Mouse (Mus musculus): ENCODE results near the gene Dnajc11.

Gene Dnajc11

DNA sequence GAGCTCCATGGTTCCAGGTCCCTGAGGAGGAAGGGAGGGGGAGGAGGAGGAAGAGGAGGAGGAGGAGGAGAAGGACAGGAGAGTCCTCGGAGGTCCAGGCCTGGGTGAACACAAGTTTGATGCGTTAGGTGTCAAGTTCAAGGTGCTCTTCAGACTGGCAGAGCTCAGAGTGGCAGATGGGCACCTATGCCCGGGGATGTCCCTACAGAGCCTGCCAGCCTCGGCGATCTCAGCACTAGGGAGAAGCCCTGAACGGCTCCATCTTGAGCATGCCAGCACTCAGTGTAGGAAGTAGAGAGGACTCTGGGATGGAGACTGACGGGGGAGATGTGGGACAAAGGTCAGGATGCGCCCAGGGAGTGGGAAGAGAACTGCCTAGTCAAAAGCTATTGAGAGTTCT, 53.2 kb downstream of the Dnajc11 start:
- DNase-seq (ENCODE audit: low spot score) = no peak

GRCm38 (mm10) chr4:151988014-151988341, 54.5 kb downstream of the Dnajc11 start:
- no peak for DNase-seq (ENCODE audit: low spot score)

GRCm38 (mm10) chr4:151988342-151989109, 55.0 kb downstream of the Dnajc11 start, which contains the start of gene Thap3:
Gene Thap3 (minus strand): TSS chr4:151988997.
- no peak for DNase-seq (ENCODE audit: low spot score)

- DNase-seq (ENCODE audit: low spot score) = no peak
Measured at GRCm38 (mm10) chr4:151989110-151989488, 55.6 kb downstream of the Dnajc11 start.

DNA sequence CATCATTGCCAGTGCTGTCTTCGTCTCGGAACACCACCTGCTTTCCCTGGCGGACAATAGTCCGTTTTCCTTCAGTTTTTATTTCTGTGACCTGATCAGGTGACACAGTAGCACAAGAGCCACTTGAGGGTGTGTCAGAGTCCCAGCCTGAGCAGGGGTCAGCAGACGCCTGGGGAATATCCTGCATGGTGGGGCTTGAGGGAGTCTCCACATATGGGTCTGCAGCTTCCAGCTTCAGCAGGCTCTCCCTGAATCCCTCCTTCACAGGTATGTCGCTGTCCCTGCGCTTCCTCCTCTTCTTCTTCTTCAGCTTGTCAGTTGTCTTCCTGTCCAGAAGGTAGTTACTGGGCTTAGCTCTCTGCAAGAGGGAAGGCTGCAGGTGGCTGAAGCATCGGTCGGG, 58.6 kb downstream of the Dnajc11 start:
- no peak for DNase-seq (ENCODE audit: low spot score)

DNA sequence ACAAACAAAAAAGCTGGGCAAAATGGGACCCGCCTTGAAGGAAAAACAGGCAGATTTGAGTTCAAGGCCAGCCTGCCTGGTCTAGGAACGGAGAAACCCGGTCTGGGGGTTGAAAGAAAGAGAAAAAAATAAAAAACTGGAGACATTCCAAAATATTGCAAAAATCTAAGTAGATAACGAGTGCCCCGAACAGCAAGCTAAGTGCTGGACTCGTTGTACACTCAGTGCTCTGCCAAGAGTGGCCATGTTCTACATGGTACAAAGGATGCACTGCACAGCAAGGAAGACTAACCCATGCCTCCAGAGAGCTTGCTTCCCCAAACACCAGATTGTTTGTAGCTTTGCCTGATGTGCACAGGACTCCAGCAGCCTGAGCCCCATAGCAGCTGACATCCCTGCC, 59.5 kb downstream of the Dnajc11 start:
- DNase-seq (ENCODE audit: low spot score) = no peak

DNA sequence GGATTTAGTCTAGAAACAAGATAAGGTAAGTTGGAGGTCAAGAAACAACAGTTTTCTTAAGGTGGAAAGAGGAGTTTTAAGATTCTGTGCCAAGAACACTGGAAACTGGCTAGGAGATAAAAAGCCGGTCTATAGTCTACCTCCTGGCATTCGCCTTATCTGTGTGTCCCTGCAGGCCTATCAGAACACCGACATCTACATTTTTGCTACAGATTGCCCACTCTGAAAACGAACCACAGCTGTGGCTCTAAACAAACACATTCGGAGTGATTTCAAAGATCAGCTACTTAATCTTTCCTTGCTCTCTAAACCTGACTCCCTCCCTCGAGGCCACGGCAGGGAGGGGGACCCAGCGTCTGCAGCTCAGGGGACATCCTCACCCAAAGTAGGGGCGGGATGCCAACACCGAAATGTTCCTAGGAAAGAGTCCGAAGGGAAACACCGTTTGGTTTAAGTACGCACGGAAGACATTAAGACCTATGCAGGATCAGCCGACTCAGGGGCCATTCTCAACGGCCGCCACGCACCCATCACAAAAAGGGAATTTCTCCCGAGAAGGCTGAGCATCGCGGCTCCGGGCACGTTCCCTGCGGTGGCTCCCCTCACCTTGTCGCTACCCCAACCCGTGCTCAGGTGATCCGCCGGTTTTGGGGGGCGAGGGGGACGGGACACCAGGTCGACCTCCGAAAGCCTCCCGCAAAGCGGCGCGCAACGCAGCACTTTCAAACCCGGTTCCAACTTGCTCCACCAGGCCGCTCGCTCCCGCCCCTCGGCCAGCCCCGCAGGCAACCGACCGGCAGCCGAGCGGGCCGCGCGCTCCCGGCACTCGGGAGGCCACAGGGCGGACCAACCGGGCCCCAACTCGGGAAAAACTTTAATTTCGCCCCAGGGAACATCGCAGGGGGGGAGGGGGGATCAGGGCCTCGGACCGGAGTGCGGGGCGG, 61.0 kb downstream of the Dnajc11 start:
- DNase-seq (ENCODE audit: low spot score) = no peak

DNA sequence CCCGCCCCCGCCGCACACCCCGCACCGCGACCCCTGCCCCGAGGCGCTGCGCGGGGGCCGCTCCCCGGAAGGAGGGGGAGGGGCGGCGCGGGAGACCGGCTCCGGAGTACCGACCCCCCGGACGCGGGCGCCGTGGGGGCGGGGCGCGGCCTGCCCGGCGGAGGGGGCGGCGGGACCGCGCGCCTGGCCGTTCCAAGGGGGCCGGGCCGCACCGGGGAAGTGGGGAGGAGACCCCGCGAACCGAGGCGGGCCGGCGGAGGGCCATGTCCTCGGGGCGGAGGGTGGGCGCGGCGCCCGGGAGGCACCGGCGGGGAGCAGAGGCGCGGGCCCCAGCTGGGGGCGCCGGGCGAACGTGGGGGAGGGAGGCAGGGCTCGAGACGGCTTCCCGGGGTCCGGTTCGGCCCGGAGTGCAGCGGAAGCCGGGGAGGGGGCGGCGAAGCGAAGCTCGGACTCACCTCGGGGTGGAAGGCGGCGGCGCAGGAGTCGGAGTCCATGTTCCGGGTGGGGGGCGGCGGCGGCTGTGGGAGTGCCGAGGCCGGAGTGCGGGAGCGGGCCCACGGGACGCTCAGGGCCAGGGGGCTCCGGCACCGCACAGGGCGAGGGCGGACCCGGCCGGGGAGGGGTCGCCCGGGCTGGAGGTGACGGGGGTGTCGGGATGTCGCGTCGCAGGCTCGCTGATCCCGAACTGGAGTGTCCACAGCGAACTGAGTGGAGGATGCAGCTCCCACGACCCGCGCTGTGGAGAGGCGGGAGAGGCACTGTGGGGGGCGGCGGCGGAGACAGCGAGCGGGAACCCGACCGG, 62.1 kb downstream of the Dnajc11 start:
- no peak for DNase-seq (ENCODE audit: low spot score)

DNA sequence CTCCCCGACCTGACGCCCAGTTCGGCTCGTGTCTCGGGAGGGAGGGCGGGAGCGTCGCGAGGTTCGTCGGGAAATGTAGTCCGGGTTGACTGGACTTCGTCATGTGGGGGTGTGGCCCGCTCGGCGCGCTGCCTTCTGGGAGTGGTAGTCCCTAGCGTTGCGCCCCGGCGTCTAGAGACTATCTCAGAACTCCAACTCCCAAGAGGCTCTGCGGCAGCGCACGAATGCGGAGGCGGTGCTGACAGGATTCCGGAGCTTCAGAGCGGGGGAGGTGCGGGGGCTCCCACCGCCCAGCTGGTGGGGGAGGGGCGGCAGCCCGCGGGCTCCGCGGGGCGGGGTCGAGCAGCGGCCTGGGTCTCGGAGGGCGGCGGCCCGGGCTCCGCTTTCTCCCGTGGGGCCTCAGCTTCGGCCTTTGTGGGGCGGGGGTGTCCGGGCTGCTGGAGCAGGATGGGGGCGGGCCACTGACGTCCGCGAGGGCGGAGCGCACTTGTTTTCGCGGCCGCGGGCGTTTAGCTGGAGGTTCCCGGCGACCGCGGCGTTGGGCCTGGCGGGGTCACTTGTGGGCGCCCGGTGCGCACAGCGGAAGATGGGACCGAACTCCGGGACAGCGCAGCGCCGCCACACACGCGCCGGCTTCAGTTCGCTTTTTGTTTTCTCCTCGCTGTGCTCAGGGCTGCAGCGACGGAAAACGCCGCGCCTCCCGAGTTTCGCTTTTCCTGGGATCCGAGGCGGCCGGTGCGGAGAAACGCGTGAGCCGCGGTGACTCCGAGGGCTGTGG, 62.9 kb downstream of the Dnajc11 start, which contains the start of gene Phf13:
Gene Phf13, minus strand, starts transcription at position 86 of the 778 bp plus-strand sequence.
- DNase-seq (ENCODE audit: low spot score) = peak; percentile 97

DNA sequence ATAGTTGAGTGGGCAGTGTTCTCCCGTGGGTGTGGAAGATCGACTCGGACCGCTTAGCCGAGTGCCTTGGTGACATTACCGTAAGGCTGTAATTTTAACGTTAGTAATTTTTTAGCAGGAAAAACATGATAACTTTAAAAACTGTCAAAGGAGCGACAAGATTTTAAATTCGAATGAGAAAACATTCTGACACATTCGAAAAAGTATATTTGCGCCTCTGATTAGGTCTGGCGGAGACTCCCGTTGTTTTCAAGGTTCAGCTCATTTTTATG, 63.4 kb downstream of the Dnajc11 start:
- no peak for DNase-seq (ENCODE audit: low spot score)

GRCm38 (mm10) chr4:151997701-151998100, 64.2 kb downstream of the Dnajc11 start:
- DNase-seq (ENCODE audit: low spot score) = no peak

- no peak for DNase-seq (ENCODE audit: low spot score)
Measured at GRCm38 (mm10) chr4:151999481-151999880, 66.0 kb downstream of the Dnajc11 start.

DNA sequence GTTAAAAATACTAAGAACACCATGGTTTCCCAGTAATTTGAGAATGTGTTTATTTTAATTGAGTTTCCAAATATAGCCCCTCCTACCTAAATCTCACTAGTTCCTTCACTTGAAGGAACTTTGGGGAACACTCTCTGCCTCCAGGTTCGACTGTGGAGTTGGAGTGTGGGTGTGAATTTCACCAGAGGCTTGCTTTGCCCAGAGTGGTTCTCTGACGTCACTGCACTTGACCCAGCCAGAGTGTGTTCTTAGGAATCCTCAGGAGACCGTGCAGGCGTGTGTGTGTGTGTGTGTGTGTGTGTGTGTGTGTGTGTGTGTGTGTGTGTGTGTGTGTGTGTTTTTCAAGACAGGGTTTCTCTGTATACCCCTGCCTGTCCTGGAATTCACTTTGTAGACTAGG, 67.4 kb downstream of the Dnajc11 start:
- DNase-seq (ENCODE audit: low spot score) = no peak

- DNase-seq (ENCODE audit: low spot score) = no peak
Measured at GRCm38 (mm10) chr4:152001335-152001734, 67.8 kb downstream of the Dnajc11 start.

DNA sequence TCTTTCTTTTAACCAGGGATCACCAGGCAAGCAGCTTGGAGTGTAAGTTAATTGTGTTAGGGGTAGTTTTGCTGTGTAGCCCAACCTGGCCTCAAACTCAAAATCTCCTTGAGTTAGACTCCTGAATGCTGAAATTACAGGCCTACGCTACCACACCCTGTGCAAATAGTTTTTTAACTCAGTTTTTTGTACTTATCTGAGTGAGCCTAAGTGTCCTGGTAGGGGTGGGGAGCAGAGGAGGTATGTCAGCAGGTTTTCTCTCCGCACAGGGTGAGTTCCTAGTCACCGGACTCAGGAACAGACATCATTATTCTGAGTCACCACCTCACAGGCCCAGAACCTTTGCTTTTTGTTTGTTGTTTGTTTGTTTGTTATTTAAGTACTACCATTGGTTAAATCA, 68.6 kb downstream of the Dnajc11 start:
- no peak for DNase-seq (ENCODE audit: low spot score)

GRCm38 (mm10) chr4:152006137-152006536, 72.6 kb downstream of the Dnajc11 start:
- no peak for DNase-seq (ENCODE audit: low spot score)

GRCm38 (mm10) chr4:152006812-152007211, 73.3 kb downstream of the Dnajc11 start:
- DNase-seq (ENCODE audit: low spot score) = no peak

- DNase-seq (ENCODE audit: low spot score) = no peak
Measured at GRCm38 (mm10) chr4:152007481-152008147, 74.1 kb downstream of the Dnajc11 start.

DNA sequence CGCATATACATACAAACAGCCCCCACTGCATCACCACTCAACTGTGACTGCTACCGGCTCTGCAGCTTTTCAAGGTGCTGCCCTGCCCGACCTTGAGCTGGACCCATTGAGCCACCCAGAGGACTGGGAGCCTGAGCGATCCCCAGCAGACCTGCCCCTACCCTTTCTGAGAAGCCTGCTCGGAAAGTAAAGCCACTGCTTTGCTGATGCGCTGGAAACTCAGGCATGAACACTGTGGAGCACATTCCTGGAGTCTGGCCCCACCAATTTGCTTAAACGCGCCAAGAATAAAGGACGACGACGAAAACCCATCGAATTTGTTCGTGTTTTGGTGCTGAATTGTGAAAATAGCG, 74.6 kb downstream of the Dnajc11 start:
- DNase-seq (ENCODE audit: low spot score) = no peak

- DNase-seq (ENCODE audit: low spot score) = peak; percentile 90
Measured at GRCm38 (mm10) chr4:152008622-152009075, 75.2 kb downstream of the Dnajc11 start, which contains the start of gene Klhl21. Gene Klhl21 (plus strand): TSS chr4:152008803.
